Mouse (Mus musculus): Measurements from ENCODE around the gene Glt1d1.

GRCm38 (mm10) chr5:127691581-127691980 is 59.5 kb downstream of the Glt1d1 start:
- TF ChIP-seq ZNF384 (IDR thresholded peaks at IDR 0.05; ENCODE audit: low read depth, low read length) = 0 out of 2 replicates have a peak, but pooled peaks have one; percentile 25
- no peak for TF ChIP-seq CHD2 (IDR thresholded peaks at IDR 0.05; ENCODE audit: low read depth, low read length)
- TF ChIP-seq HCFC1 (IDR thresholded peaks at IDR 0.05; ENCODE audit: borderline replicate concordance, insufficient read depth, low read length) = no peak
- no peak for TF ChIP-seq ZC3H11A (IDR thresholded peaks at IDR 0.05; ENCODE audit: borderline replicate concordance, low read depth, low read length)
